Mouse (Mus musculus) intestine, embryonic 14.5 days (tissue): ENCODE data around the gene Dennd1b. TPM values are rescaled to one million over a fixed set of nuclear protein-coding genes. Genes with fewer than 3 reads are reported as not detected.

Source experiments
- ATAC-seq: fragments of 200-750 bp; cut with Nextera tagmentation; replicated peaks from 2 replicates; pipeline ENCODE4 v1.8.0; 2017; ENCODE audit warnings: low read depth, moderate number of reproducible peaks, moderate TSS enrichment, moderate library complexity; ENCODE audit not compliant: low FRiP score, low TSS enrichment
- DNase-seq: peaks from one replicate; pipeline ENCODE4 v3.0.0-alpha.2; 2018; ENCODE audit warnings: low spot score
- H3K27ac ChIP-seq: fragments of 300-500 bp; sonication (generic); 2 replicates; pipeline ENCODE4 v1.5.1; 2014; ENCODE audit warnings: low read depth, mild to moderate bottlenecking, control low read depth
- H3K27me3 ChIP-seq: fragments of 300-500 bp; sonication (generic); replicated peaks from 2 replicates; pipeline ENCODE4 v1.6.1; 2014; ENCODE audit warnings: low read length, control low read depth; ENCODE audit not compliant: control insufficient read depth, insufficient read depth
- H3K36me3 ChIP-seq: fragments of 300-500 bp; sonication (generic); 2 replicates; pipeline ENCODE4 v1.6.1; 2014; ENCODE audit warnings: low read length, control low read depth; ENCODE audit not compliant: control insufficient read depth, insufficient read depth
- H3K4me1 ChIP-seq: fragments of 300-500 bp; sonication (generic); replicated peaks from 2 replicates; pipeline ENCODE4 v1.6.1; 2014; ENCODE audit warnings: low read length, control low read depth, mixed read lengths; ENCODE audit not compliant: control insufficient read depth, insufficient read depth
- H3K4me2 ChIP-seq: fragments of 300-500 bp; sonication (generic); 2 replicates; pipeline ENCODE4 v1.6.1; 2014; ENCODE audit warnings: low read length
- H3K4me3 ChIP-seq: fragments of 300-500 bp; sonication (generic); 2 replicates; pipeline ENCODE4 v1.5.1; 2014; ENCODE audit warnings: low read depth, low read length, control low read depth, mixed read lengths
- H3K9ac ChIP-seq: fragments of 300-500 bp; sonication (generic); 2 replicates; pipeline ENCODE4 v1.6.1; 2014; ENCODE audit warnings: mild to moderate bottlenecking, low read length
- H3K9me3 ChIP-seq: fragments of 300-500 bp; sonication (generic); 2 replicates; pipeline ENCODE4 v1.6.1; 2016; ENCODE audit warnings: low read length, control low read depth; ENCODE audit not compliant: control insufficient read depth
- WGBS: fragments of 180-500 bp; shearing (Covaris S2); extraction: QIAGEN DNeasy Blood & Tissue Kit; methylation state at CpG from one replicate; pipeline ENCODE4 v1.1.7; 2014; 5-methylcytosine and 5-hydroxymethylcytosine counted together
- polyA plus RNA-seq: library from polyadenylated mRNA; unstranded; fragments of >200 nt; fragmentation: Nextera tagmentation; extraction: Ambion mirVana; gene quantifications from 2 replicates; pipeline ENCODE4 v1.2.1, GENCODE M21; 2014

The Dennd1b gene
- polyA plus RNA-seq, 1 experiment from 2014 or later, result 11.6 TPM

DNA sequence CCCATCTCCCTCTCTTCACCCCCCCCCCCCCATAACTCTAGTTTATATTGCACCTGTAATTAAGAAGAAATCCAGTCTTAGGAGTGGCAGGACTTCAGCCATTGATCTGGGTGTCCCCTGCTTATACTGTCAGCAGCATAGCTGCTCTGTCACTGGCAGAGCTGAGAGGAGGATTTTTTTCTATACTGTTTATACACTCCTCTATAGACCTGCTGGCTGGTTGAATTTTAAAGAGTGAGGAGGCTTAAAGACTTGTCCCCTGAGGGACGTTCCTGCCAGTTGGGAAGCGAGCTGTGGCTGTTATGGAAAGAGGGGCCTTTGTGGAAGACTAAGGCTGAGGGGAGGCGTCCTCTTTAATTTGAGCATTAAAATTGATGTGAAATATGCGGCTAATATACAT, 74.8 kb downstream of the Dennd1b start:
- no peaks in the 10 kb centered on the region for H3K27me3 ChIP-seq
- H3K9ac ChIP-seq, result no peak overlapping the region
- no peaks in the 10 kb centered on the region for H3K9me3 ChIP-seq
- H3K36me3 ChIP-seq, result no peaks in the 10 kb centered on the region
- ATAC-seq (no peak), DNase-seq (no peak)
- no peak overlapping the region for H3K27ac ChIP-seq
- H3K4me2 ChIP-seq, result no peak overlapping the region
- WGBS, result 66% methylated on average over 4 of the region's 4 CpGs
- H3K4me1 ChIP-seq, result no peaks in the 10 kb centered on the region
- no peak overlapping the region for H3K4me3 ChIP-seq

DNA sequence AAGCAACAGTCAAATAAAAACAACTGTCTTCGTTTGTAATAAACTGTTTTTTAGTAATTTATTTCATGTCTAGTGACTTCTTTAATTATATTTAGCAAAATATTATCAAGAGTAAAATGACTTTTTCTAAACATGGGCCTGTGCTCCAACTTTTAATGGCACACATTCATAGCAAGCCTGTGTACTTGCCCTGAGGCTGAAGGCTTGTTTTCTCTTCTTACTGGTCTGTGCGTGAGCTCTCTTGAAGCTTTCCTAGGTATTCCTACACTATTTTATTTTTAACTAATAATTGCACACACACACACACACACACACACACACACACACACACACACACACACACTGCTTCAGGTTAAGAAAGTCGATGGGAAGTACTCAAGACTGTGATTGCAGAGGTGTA, 75.4 kb downstream of the Dennd1b start:
- H3K36me3 ChIP-seq, result no peaks in the 10 kb centered on the region
- no peak overlapping the region for H3K4me2 ChIP-seq
- H3K4me1 ChIP-seq, result no peaks in the 10 kb centered on the region
- no peak for DNase-seq
- no peak overlapping the region for H3K4me3 ChIP-seq
- WGBS, result 71% methylated on average over 3 of the region's 3 CpGs
- no peaks in the 10 kb centered on the region for H3K9me3 ChIP-seq
- H3K9ac ChIP-seq, result no peak overlapping the region
- H3K27ac ChIP-seq, result no peak overlapping the region
- H3K27me3 ChIP-seq, result no peaks in the 10 kb centered on the region
- ATAC-seq, result no peak

DNA sequence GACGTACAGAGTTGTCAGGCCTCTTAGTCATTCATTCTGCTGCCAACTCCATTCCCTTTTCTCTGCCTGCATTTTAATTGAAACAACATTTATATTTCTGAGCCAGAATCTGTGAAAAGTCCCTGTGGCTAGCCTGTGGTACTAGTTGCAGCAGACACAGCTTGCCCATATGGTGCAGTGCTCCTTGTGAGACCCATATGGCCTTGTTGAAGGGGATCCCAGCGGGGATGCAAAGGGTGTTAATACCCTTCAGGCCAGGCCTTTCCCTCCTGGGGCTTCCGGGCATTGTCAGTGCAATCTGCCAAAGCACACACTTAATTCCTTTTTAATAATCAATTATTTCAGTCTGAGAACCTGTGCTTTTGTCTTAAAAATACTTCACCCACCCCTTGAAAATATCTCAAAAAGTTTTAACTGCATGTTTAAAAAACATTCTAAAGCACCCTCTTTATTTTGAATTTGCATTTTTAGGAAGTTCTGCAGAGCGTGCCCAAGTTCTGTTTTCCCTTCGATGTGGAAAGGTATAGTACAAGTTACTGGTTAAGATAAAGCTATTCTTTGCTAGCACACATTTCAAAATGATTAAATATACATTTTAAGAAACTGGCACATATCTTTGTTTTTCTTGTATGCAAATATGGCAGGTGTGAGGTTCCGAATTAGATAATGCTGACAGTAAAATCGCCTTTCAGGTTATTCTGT, 76.4 kb downstream of the Dennd1b start:
- Histone ChIP-seq H3K4me2 (no peak overlapping the region), H3K4me1 (no peaks in the 10 kb centered on the region), H3K27ac (no peak overlapping the region), H3K36me3 (no peaks in the 10 kb centered on the region), H3K9ac (no peak overlapping the region), H3K9me3 (no peaks in the 10 kb centered on the region), H3K4me3 (no peak overlapping the region), H3K27me3 (no peaks in the 10 kb centered on the region)
- ATAC-seq (no peak), DNase-seq (no peak)
- 76% methylated on average over 7 of the region's 7 CpGs for WGBS

DNA sequence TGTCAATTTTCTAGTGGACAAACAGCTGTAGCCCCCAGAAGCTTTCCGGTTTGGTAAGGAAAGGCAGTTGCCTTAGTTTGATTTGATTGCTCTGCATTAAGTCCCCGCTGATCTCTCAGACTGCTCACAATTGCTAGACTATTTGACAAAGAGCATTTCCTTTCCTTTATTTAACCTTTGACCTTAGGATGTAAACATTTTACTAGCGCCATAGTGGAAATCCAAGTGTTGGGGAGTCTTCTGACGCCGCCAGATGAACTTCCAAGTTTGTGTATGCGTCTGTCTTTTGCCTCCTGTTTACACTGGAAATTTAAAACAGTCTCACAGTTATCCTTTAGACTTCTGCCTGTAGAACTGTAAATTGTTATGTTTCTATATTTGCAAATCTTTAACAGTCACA, 85.8 kb downstream of the Dennd1b start:
- Histone ChIP-seq H3K27ac (no peak overlapping the region), H3K4me3 (no peak overlapping the region), H3K9ac (no peak overlapping the region), H3K9me3 (no peaks in the 10 kb centered on the region), H3K27me3 (no peaks in the 10 kb centered on the region), H3K4me1 (peaks cover 11% of the 10 kb centered on the region; the same call in 1 of the 2 replicates), H3K4me2 (no peak overlapping the region), H3K36me3 (no peaks in the 10 kb centered on the region)
- WGBS, result 23% methylated on average over 6 of the region's 6 CpGs
- ATAC-seq (no peak), DNase-seq (no peak)

DNA sequence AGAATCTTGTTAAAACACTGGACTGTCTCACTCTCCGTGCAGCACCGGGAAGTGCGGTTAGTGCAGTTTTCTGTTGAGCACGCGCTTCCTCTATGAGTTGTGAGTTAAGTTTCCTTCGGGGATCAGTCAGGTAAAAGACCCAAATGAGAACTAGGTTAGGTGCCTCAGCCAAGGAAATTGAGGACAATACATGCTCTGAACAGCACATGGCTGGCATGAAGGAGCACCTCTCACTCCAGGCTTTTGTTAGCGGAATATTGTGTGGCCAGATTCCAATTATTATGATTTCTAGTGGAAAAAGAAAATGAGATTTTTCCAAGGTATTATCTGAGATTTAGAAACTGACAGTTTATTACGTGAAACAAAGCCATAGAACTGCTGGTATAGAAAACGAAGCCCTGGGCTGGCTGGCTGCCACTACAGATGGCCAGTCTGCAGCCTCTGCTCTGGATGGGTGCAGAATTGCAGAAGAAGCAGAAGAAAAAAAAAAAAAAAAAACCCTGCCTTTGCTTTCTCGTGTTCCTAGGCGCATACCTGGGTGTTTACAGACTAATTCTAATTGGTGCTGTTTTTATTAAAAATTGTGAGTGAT, 86.7 kb downstream of the Dennd1b start:
- Histone ChIP-seq H3K27ac (no peak overlapping the region), H3K9me3 (no peaks in the 10 kb centered on the region), H3K4me2 (no peak overlapping the region), H3K4me1 (peaks cover 11% of the 10 kb centered on the region; the same call in 1 of the 2 replicates), H3K27me3 (no peaks in the 10 kb centered on the region), H3K4me3 (no peak overlapping the region), H3K9ac (no peak overlapping the region), H3K36me3 (0 out of 2 replicates have a peak, but pooled peaks cover 3% of the 10 kb centered on the region)
- ATAC-seq (no peak), DNase-seq (no peak)
- WGBS, result 44% methylated on average over 11 of the region's 11 CpGs

DNA sequence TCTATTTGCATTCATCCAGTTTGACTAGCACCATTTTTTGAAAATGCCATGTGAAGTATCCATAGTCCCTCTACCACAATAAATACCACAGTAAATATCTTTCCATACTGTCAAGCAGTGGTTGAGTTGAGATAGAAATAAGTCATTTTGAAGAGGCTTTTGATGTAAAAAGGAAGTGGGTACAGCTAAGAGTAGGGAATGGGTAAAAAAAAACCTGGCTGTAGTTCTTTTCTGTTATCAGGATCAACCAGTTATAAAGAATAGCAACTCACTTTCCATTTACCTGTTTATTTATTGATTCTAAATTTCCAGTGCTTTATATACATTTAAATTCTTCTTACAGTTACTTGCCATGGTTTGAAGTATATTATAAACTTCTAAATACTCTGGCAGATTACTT, 89.8 kb downstream of the Dennd1b start:
- 0 out of 2 replicates have a peak, but pooled peaks cover 3% of the 10 kb centered on the region for H3K36me3 ChIP-seq
- H3K9ac ChIP-seq, result no peak overlapping the region
- H3K4me2 ChIP-seq, result no peak overlapping the region
- no peak for DNase-seq
- no peak overlapping the region for H3K27ac ChIP-seq
- no peaks in the 10 kb centered on the region for H3K9me3 ChIP-seq
- H3K27me3 ChIP-seq, result no peaks in the 10 kb centered on the region
- peaks cover 11% of the 10 kb centered on the region; the same call in 1 of the 2 replicates for H3K4me1 ChIP-seq
- H3K4me3 ChIP-seq, result no peak overlapping the region
- ATAC-seq, result no peak

DNA sequence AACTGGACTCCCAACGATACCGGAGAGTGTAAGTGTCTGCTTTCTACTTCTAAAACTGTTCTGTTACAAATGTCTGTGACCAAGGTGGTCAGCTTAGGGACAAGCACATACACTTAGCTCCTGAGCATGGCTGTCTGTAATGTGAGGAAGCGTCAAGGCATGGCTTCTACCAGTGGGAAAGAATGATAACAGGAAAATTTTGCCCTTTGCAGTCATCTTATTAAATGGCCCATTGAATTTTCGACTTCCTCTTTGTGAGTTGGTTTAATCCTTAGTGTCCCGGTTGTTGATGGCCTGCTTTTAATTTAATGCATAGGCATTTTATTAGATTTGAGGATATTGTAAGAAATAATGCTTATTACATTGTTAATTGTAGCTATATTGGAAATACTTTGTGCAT, 97.1 kb downstream of the Dennd1b start:
- H3K9ac ChIP-seq, result no peak overlapping the region
- ATAC-seq, result no peak
- no peak overlapping the region for H3K4me2 ChIP-seq
- no peaks in the 10 kb centered on the region for H3K27me3 ChIP-seq
- peaks cover 4% of the 10 kb centered on the region; the same call in 1 of the 2 replicates for H3K36me3 ChIP-seq
- no peak overlapping the region for H3K4me3 ChIP-seq
- H3K9me3 ChIP-seq, result no peaks in the 10 kb centered on the region
- no peak for DNase-seq
- 93% methylated on average over 5 of the region's 5 CpGs for WGBS
- H3K4me1 ChIP-seq, result no peaks in the 10 kb centered on the region
- no peak overlapping the region for H3K27ac ChIP-seq

DNA sequence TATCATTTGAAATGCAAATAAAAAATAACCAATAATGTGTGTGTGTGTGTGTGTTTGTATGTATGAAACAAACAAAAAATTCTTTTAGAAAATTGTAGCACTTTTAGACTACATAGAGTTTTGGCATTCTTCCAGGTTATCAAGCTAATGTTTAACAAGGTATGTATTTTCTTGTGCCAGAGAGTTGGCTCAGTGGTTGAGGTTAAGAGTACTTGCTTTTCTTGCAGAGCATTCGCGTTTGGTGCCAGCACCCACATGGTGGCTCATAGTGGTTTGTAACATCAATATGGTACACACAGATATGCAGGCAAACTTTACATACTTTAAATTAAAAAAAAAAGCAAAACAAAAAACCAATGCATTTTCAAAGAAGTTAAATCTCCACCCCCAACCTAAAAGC, 101.5 kb downstream of the Dennd1b start:
- 95% methylated on average over 2 of the region's 2 CpGs for WGBS
- H3K9me3 ChIP-seq, result no peaks in the 10 kb centered on the region
- H3K27ac ChIP-seq, result no peak overlapping the region
- peaks cover 4% of the 10 kb centered on the region; the same call in 1 of the 2 replicates for H3K36me3 ChIP-seq
- H3K4me2 ChIP-seq, result no peak overlapping the region
- no peak overlapping the region for H3K9ac ChIP-seq
- ATAC-seq (no peak), DNase-seq (no peak)
- no peaks in the 10 kb centered on the region for H3K4me1 ChIP-seq
- no peaks in the 10 kb centered on the region for H3K27me3 ChIP-seq
- H3K4me3 ChIP-seq, result no peak overlapping the region

DNA sequence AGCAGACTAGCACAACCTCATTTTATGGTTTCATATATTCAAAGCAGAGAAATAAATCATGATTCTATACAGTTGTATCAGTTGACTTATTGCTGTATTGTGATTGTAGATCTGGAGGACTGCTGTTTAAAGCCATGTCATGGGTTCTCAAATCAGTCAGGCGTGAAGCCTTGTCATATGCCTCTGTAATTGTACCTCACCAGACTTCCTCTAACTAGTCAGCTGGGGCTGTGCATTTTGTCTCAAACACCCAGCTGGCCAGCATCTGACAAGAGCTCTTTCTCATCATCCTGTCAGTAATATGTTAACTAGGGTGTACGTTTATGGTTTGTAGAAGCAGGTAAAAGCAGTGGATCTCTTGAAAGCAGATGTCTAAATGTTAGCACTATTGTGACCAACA, 104.0 kb downstream of the Dennd1b start:
- H3K9ac ChIP-seq, result no peak overlapping the region
- no peak for ATAC-seq

More for the DNA sequence above, 104.0 kb downstream of the Dennd1b start:
- DNase-seq, result no peak
- 66% methylated on average over 2 of the region's 2 CpGs for WGBS
- H3K9me3 ChIP-seq, result no peaks in the 10 kb centered on the region
- no peaks in the 10 kb centered on the region for H3K27me3 ChIP-seq
- no peak overlapping the region for H3K4me3 ChIP-seq
- peaks cover 4% of the 10 kb centered on the region; the same call in 1 of the 2 replicates for H3K36me3 ChIP-seq
- no peak overlapping the region for H3K27ac ChIP-seq
- H3K4me1 ChIP-seq, result no peaks in the 10 kb centered on the region
- H3K4me2 ChIP-seq, result no peak overlapping the region
